Mouse (Mus musculus) liver, embryonic 16.5 days (tissue): ENCODE measurements around the gene Mtmr4. TPM values are rescaled to one million over a fixed set of nuclear protein-coding genes. Genes with fewer than 3 reads are reported as not detected.

Experiments
- ATAC-seq: fragments of 200-750 bp; cut with Nextera tagmentation; 2 replicates; pipeline ENCODE4 v1.8.0; 2017; ENCODE audit warnings: low read depth, mild to moderate bottlenecking, moderate number of reproducible peaks, moderate library complexity
- H3K27ac ChIP-seq: fragments of 300-500 bp; sonication (generic); 2 replicates; pipeline ENCODE4 v1.5.1; 2014; ENCODE audit warnings: mild to moderate bottlenecking, low read length
- H3K27me3 ChIP-seq: fragments of 300-500 bp; sonication (generic); 2 replicates; pipeline ENCODE4 v1.6.1; 2014; ENCODE audit warnings: low read depth, low read length, mixed read lengths; ENCODE audit not compliant: control insufficient read depth, insufficient read depth
- H3K36me3 ChIP-seq: fragments of 300-500 bp; sonication (generic); 2 replicates; pipeline ENCODE4 v1.6.1; 2014; ENCODE audit warnings: mild to moderate bottlenecking; ENCODE audit not compliant: control insufficient read depth, insufficient read depth
- H3K4me1 ChIP-seq: fragments of 300-500 bp; sonication (generic); 2 replicates; pipeline ENCODE4 v1.6.1; 2014; ENCODE audit warnings: low read depth, low read length, mixed read lengths; ENCODE audit not compliant: control insufficient read depth
- H3K4me2 ChIP-seq: fragments of 300-500 bp; sonication (generic); 2 replicates; pipeline ENCODE4 v1.6.1; 2014; ENCODE audit warnings: low read depth, low read length, mixed read lengths
- H3K4me3 ChIP-seq: fragments of 300-500 bp; sonication (generic); 2 replicates; pipeline ENCODE4 v1.5.1; 2014; ENCODE audit warnings: low read depth, mild to moderate bottlenecking, low read length
- H3K9ac ChIP-seq: fragments of 300-500 bp; sonication (generic); 2 replicates; pipeline ENCODE4 v1.6.1; 2014; ENCODE audit warnings: low read depth, low read length
- H3K9me3 ChIP-seq: fragments of 300-500 bp; sonication (generic); replicated peaks from 2 replicates; pipeline ENCODE4 v1.6.1; 2016; ENCODE audit warnings: low read length; ENCODE audit not compliant: control insufficient read depth
- WGBS: fragments of 180-500 bp; shearing (Covaris S2); extraction: QIAGEN DNeasy Blood & Tissue Kit; methylation state at CpG from one replicate; pipeline ENCODE4 v1.1.7; 2014; ENCODE audit not compliant: insufficient replicate concordance; 5-methylcytosine and 5-hydroxymethylcytosine counted together
- polyA plus RNA-seq: library from polyadenylated mRNA; unstranded; fragments of >200 nt; fragmentation: Nextera tagmentation; extraction: Ambion mirVana; gene quantifications from 2 replicates; pipeline ENCODE4 v1.2.1, GENCODE M21; 2015

The Mtmr4 gene
- polyA plus RNA-seq, 1 experiment from 2014 or later = 10.5 TPM

DNA sequence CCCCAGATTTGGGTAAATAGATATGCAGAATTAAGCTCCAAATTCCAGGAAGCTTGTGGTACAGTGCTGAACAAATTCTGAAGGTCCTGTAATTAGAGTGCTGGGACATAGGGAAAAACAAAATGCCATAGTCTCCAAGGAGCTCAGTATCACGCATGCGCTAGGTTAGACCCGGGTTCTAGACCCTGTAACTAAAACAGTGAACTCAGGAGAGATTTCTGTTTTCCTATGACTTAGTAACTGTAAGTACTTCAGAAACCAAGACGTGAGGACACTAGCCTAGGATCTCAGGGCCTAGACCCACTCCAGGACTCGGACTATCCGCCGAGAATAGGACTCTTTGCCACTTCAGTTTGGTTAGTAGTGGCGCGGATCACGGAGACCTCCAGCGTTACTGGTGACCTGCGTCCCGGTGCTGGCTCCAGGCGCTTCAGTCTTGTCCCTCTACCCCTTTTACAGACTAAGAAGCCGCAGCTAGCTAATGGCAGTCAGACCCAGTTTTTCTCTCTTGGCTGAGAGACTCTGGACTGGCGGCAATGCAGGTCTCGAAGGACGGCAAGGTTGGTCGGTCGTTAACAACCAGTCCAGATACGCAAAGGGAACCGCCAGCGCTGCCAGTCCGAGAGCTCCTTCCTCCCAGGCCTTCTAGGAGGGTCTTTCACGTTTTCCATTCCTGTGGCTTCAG, 979 bp upstream of the Mtmr4 start:
- H3K36me3 ChIP-seq = no peaks in the 10 kb centered on the region
- WGBS = 2% methylated on average over 25 of the region's 25 CpGs
- peak overlapping the region; percentile 88 for H3K4me2 ChIP-seq
- peaks cover 45% of the 10 kb centered on the region for H3K4me1 ChIP-seq
- peak overlapping the region; percentile 94 for H3K27ac ChIP-seq
- no peak for ATAC-seq
- no peaks in the 10 kb centered on the region for H3K27me3 ChIP-seq
- peak overlapping the region; percentile 88 for H3K9ac ChIP-seq
- peak overlapping the region; percentile 86 for H3K4me3 ChIP-seq
- no peaks in the 10 kb centered on the region for H3K9me3 ChIP-seq

GRCm38 (mm10) chr11:87592354-87592695, 363 bp downstream of the Mtmr4 start:
- peak overlapping the region; percentile 86 for H3K4me3 ChIP-seq
- peak overlapping the region; percentile 88 for H3K4me2 ChIP-seq
- H3K9me3 ChIP-seq = no peaks in the 10 kb centered on the region
- H3K27ac ChIP-seq = peak overlapping the region; percentile 96
- WGBS = 0% methylated on average over 15 of the region's 15 CpGs
- ATAC-seq = peak; percentile 39; the same call in 1 of the 2 replicates
- peaks cover under 1% of the 10 kb centered on the region; the same call in 1 of the 2 replicates for H3K36me3 ChIP-seq
- peak overlapping the region; percentile 73 for H3K9ac ChIP-seq
- no peaks in the 10 kb centered on the region for H3K27me3 ChIP-seq
- peaks cover 53% of the 10 kb centered on the region for H3K4me1 ChIP-seq

DNA sequence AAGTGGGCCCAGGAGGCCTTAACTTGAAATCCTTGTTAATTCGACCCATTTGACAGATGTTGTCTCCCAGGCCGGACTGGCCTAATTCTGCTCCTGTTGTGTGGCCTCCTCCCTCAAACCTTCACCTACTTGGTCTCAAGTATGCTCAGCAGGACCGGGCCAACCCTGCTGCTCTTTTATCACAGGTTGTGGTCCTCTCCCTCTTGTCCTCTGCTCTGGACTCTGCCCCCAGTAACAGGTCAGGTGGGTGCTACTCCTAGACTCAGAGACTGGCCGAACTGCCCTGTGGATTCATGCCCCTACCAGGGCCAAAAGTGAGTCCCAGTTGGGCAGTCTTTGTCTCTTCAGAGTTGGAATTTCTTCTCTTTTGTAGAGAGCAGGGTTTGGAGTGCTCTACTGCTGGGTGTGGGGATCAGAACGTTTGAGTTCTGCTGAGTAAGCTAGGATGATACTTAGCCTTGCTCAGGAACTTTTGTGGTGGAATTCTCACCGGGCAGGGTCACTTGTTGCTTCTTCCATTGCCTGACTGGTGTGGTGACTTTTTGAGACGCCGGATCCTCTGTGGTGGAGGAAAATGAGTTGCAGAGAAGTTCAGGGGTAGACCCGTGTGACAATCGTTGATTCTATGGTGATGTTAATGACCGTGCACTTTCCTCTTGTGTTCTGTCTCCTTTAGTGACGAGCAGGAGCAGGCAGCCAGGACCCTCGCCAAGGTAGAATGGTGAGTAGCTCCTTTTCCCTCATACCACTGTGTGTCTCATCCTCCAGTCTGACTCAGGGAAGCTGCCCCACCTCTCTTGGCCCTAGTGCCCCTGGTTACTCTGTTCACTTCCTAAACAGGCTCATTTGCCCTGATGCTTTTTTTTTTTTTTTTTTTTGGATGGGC, 994 bp downstream of the Mtmr4 start:
- H3K4me2 ChIP-seq = peak overlapping the region; percentile 88
- peaks cover 53% of the 10 kb centered on the region for H3K4me1 ChIP-seq
- no peak for ATAC-seq
- H3K36me3 ChIP-seq = peaks cover 5% of the 10 kb centered on the region
- no peaks in the 10 kb centered on the region for H3K9me3 ChIP-seq
- H3K4me3 ChIP-seq = peak overlapping the region; percentile 86
- 31% methylated on average over 13 of the region's 13 CpGs for WGBS
- peak overlapping the region; percentile 96 for H3K27ac ChIP-seq
- no peaks in the 10 kb centered on the region for H3K27me3 ChIP-seq
- H3K9ac ChIP-seq = peak overlapping the region; percentile 73

DNA sequence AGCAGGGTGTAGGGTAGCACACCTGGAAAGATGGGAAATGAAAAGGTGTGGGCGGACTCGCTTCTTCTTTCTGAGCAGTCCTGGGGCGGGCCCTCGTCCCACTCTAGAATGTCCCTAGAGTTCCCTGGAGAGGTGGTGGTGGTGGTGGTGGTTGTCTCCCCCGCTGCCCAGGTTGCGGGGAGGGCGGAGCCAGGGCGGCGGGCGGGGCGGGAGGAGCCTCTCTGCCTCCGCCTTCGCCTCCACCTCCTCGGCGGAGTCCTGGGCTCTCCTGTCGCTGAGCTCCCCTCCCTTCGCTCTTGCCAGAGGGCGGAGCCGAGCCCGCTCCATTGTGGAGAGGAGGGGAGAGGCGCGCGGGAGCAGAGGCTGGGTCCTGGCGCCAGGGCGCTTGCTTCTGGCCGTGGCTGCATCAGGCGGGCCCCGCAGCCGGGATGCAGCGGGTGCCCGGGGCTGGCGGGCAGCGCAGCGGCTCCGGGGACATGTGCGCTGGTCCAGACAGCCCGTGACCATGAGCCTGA, 3.4 kb downstream of the Mtmr4 start:
- Histone ChIP-seq H3K4me2 (peak overlapping the region; percentile 97), H3K9ac (peak overlapping the region; percentile 71), H3K27ac (no peak overlapping the region), H3K4me1 (peaks cover 43% of the 10 kb centered on the region), H3K36me3 (peaks cover 16% of the 10 kb centered on the region), H3K9me3 (no peaks in the 10 kb centered on the region), H3K27me3 (no peaks in the 10 kb centered on the region), H3K4me3 (peak overlapping the region; percentile 65)
- peak; percentile 18 for ATAC-seq
- WGBS = 4% methylated on average over 31 of the region's 37 CpGs

DNA sequence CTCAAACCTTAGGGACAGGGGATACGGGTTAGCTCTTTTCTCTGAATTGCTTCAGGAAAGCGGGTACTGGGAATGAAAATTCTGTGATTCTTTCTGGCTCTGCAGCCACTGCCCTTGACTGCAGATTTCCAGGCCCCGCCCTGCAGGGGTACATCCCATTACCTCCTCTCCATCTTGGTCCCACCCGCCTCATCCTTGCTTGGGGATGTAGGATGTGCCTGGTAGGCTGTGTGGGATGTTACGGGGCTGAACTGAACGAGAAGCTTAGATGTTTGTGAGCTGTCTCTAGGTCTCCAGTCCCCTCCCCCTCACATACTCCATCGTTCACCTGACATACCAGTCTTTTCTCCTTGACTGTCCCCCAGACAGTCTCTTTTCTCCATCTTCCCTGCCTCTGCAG, 4.0 kb downstream of the Mtmr4 start:
- no peak overlapping the region for H3K27ac ChIP-seq
- 39% methylated on average over 7 of the region's 7 CpGs for WGBS
- H3K4me3 ChIP-seq = peak overlapping the region; percentile 65
- H3K9me3 ChIP-seq = no peaks in the 10 kb centered on the region
- H3K27me3 ChIP-seq = no peaks in the 10 kb centered on the region
- peak overlapping the region; percentile 71 for H3K9ac ChIP-seq
- H3K36me3 ChIP-seq = peaks cover 16% of the 10 kb centered on the region
- ATAC-seq = no peak
- H3K4me1 ChIP-seq = peaks cover 39% of the 10 kb centered on the region
- peak overlapping the region; percentile 97 for H3K4me2 ChIP-seq

- peak overlapping the region; percentile 97; the same call in 1 of the 2 replicates for H3K4me2 ChIP-seq
Observed at GRCm38 (mm10) chr11:87596492-87596891, 4.5 kb downstream of the Mtmr4 start.

DNA sequence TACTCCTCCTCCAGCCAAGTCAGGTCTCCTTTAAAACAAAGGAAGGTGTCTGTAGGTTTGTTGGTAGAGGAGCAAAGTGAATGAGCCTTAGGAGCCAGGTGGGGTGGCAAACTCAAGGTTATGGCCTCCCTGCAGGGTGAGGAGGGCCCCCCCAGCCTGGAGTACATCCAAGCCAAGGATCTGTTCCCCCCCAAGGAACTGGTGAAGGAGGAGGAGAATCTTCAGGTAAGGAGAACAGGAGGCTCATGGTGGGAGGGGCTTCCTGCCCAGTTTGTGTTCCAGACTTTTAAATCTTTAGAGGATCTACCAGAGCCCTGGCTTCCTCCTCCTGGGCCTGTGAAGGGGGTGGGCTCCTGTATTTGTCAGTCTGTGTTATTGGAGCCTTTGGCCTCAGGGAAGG, 5.1 kb downstream of the Mtmr4 start:
- Histone ChIP-seq H3K27ac (no peak overlapping the region), H3K9ac (no peak overlapping the region), H3K4me3 (no peak overlapping the region), H3K36me3 (peaks cover 20% of the 10 kb centered on the region), H3K4me2 (no peak overlapping the region), H3K27me3 (no peaks in the 10 kb centered on the region), H3K9me3 (no peaks in the 10 kb centered on the region), H3K4me1 (peaks cover 39% of the 10 kb centered on the region)
- no peak for ATAC-seq

More at GRCm38 (mm10) chr11:87596492-87596891, 4.5 kb downstream of the Mtmr4 start:
- H3K27ac ChIP-seq = no peak overlapping the region
- no peaks in the 10 kb centered on the region for H3K9me3 ChIP-seq
- 57% methylated on average over 2 of the region's 2 CpGs for WGBS
- H3K27me3 ChIP-seq = no peaks in the 10 kb centered on the region
- peaks cover 39% of the 10 kb centered on the region for H3K4me1 ChIP-seq
- H3K36me3 ChIP-seq = peaks cover 20% of the 10 kb centered on the region
- no peak overlapping the region for H3K9ac ChIP-seq
- no peak for ATAC-seq
- H3K4me3 ChIP-seq = no peak overlapping the region

DNA sequence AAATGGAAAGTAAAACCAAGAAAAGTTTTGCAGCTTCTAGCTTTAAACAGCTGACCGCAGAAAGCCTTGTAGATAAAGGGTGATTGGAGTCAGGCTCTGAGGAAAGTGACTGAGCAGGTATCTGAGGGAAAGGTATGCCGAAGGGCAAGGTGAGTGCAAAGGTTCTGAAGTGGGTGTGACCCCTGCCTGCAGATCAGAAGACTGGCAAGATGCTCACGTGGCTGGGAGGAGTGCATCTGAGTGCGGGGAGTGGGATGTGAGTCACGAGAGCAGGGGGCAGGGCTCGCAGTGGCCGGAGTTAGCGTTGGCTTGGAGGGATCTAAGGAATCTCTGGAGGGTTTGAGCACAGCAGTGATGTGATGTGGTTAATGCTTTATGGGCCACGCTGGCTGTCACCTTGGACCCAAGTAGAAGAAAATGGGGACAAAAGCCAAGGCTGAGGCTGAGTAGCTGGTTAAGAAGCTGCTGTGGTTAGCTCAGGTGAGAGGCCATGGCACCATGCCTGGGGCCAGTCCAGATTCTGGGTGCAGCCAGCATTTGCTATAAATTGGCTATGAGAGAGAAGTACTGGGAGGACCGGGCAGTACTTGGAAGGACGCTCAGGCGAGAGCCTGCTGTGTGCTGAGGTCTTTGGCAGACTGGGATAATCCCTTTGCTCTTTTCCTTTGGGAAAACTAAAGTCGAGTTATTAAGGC, 7.6 kb downstream of the Mtmr4 start:
- Histone ChIP-seq H3K27me3 (no peaks in the 10 kb centered on the region), H3K4me2 (no peak overlapping the region), H3K9me3 (no peaks in the 10 kb centered on the region), H3K4me1 (peaks cover 20% of the 10 kb centered on the region), H3K36me3 (peaks cover 41% of the 10 kb centered on the region), H3K4me3 (no peak overlapping the region), H3K9ac (no peak overlapping the region), H3K27ac (no peak overlapping the region)
- ATAC-seq = no peak
- WGBS = 81% methylated on average over 13 of the region's 13 CpGs
